Mouse (Mus musculus) MEL (cell line): Measurements from ENCODE around the gene Olfr1243.

Source experiments
- POLR2A ChIP-seq, 2 experiments: IDR thresholded peaks; 2 replicates each; pipeline ENCODE4 v1.6.1; 2011 to 2012; ENCODE audit warnings: low read length in 2 of 2, mild to moderate bottlenecking in 2 of 2, control low read depth in 1 of 2, improper control_type of control experiment in 1 of 2, low read depth in 1 of 2, moderate library complexity in 1 of 2; ENCODE audit not compliant: control insufficient read depth in 1 of 2, insufficient read depth in 1 of 2, poor library complexity in 1 of 2
- SIN3A ChIP-seq: IDR thresholded peaks from 2 replicates; pipeline ENCODE4 v1.6.1; 2012; ENCODE audit warnings: low read length, improper control_type of control experiment, inconsistent platforms
- USF1 ChIP-seq: IDR thresholded peaks from 2 replicates; pipeline ENCODE4 v1.6.1; 2014; ENCODE audit warnings: low read depth, mild to moderate bottlenecking, inconsistent platforms, low read length, improper control_type of control experiment, moderate library complexity
- ZNF384 ChIP-seq: IDR thresholded peaks from 2 replicates; pipeline ENCODE4 v1.6.1; 2012; ENCODE audit warnings: low read depth, mild to moderate bottlenecking, inconsistent platforms, low read length, improper control_type of control experiment

DNA sequence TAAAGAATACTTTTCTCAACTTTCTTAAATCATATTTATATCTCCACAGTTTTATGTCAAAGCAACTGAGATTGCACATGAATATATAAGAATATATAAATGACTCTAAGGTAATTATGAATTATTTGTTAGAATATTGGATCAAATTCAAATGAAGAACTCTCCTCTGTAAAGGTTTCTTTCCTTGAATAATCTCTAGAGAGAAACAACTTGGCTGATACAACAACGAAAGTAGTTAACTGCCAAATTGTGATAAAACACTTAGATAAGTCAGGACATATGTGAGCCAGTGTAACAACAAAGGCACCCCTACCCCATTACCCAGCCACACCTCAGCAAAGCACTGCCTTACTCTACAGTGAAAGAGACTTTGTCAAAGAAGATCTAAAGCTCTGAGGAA, 33.1 kb downstream of the Olfr1243 start, which contains the start of gene Olfr1242:
- TF ChIP-seq SIN3A: no peak
- TF ChIP-seq USF1: no peak
- TF ChIP-seq ZNF384: no peak
- no peak for TF ChIP-seq POLR2A (IDR thresholded peaks at IDR 0.05; ENCODE audit: control insufficient read depth in 1 of 2, insufficient read depth in 1 of 2, low read depth in 1 of 2, low read length in 2 of 2, poor library complexity in 1 of 2)
